Mouse (Mus musculus): ENCODE data around the gene Rundc1. TPM values are rescaled to one million over a fixed set of nuclear protein-coding genes. Genes with fewer than 3 reads are reported as not detected.

The Rundc1 gene
- polyA plus RNA-seq, 1 experiment from 2014 or later, result 4.4 TPM

DNA sequence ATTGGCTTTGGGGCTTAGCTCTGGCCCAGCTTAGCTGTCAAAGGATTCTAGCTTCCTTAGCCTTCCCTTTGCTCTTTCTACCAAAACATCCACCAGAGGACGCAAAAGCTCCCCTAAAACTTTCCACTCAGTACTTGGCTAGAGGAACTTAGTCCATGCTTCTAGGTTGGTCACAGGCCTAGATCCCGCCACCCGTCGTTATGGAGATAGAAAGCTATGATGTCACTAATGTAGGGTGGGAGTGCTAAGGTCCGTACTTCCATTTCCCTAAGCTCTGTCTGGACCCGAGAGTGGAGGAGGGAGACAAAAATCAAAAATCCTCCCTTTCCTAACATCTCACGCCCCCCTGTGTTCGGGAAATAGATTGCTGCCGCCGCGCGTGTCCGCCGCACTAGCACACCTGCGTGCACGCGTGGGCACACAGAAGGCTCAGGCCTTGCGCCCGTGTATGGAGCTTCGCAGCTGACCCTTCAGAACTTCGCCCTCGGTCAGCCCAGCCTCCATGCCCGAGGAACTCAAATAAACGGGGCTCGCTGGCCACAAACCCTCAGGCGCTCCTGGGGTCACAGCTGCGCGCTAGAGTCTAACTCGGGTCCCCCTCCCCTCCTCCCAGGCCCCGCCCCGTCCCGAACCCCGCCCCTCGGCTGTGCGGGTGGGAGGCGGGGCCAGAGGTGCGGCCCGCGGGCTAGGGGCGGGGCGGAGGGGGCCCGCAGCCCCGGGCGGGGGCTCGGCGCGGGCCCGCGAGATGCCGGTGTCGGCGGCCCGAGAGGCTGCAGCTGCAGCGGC lies 42.8 kb downstream of the Rundc1 start:
- Histone ChIP-seq H3K4me1 (ENCODE audit: insufficient read depth) (peaks cover 29% of the 10 kb centered on the region), H3K27ac (ENCODE audit: low read depth) (peak overlapping the region; percentile 44; the same call in 1 of the 2 replicates), H3K4me2 (ENCODE audit: low read depth, low read length) (peak overlapping the region; percentile 94), H3K9ac (replicated peaks) (peak overlapping the region; percentile 64), H3K27me3 (ENCODE audit: insufficient read depth, low read length) (peaks cover 13% of the 10 kb centered on the region; the same call in 1 of the 2 replicates), H3K4me3 (ENCODE audit: low read depth, low read length) (peak overlapping the region; percentile 64), H3K36me3 (replicated peaks; ENCODE audit: insufficient read depth, low read length) (no peaks in the 10 kb centered on the region), H3K9me3 (ENCODE audit: low read length) (no peaks in the 10 kb centered on the region)
- 2% methylated on average over 51 of the region's 54 CpGs for WGBS (ENCODE audit: insufficient replicate concordance)
- peak; percentile 78 for DNase-seq
- TF ChIP-seq EP300 (IDR thresholded peaks at IDR 0.05; ENCODE audit: low read depth) (no peak), CTCF (IDR thresholded peaks at IDR 0.05; ENCODE audit: low read depth) (peak; percentile 73)
- ATAC-seq, result peak; percentile 77

DNA sequence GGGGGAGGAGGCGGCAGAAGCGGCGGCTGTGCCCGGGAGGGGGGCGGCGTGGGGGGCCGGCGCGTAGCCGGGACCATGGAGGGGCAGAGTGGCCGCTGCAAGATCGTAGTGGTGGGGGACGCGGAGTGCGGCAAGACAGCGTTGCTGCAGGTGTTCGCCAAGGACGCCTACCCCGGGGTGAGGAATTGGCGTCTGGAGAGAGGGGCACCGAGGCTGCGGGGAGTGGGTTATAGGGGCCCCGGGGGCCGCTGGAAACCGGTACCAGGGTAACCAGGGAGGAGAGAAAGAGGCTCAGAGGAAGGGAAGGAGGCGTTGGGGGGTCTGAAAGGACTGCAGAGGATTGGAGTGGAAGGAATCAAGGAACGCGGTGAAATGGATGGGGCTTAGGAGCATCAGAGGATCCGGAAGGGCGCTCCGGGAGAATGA lies 43.4 kb downstream of the Rundc1 start:
- Histone ChIP-seq H3K4me1 (ENCODE audit: insufficient read depth) (peaks cover 24% of the 10 kb centered on the region), H3K4me2 (ENCODE audit: low read depth, low read length) (peak overlapping the region; percentile 94), H3K27me3 (ENCODE audit: insufficient read depth, low read length) (peaks cover 13% of the 10 kb centered on the region; the same call in 1 of the 2 replicates), H3K36me3 (replicated peaks; ENCODE audit: insufficient read depth, low read length) (no peaks in the 10 kb centered on the region), H3K27ac (ENCODE audit: low read depth) (no peak overlapping the region), H3K9me3 (ENCODE audit: low read length) (no peaks in the 10 kb centered on the region), H3K4me3 (ENCODE audit: low read depth, low read length) (peak overlapping the region; percentile 64), H3K9ac (replicated peaks) (peak overlapping the region; percentile 64)
- DNase-seq (no peak), ATAC-seq (no peak)
- no peak for TF ChIP-seq EP300 (IDR thresholded peaks at IDR 0.05; ENCODE audit: low read depth)
- TF ChIP-seq CTCF (IDR thresholded peaks at IDR 0.05; ENCODE audit: low read depth), result no peak
- 1% methylated on average over 29 of the region's 31 CpGs for WGBS (ENCODE audit: insufficient replicate concordance)

DNA sequence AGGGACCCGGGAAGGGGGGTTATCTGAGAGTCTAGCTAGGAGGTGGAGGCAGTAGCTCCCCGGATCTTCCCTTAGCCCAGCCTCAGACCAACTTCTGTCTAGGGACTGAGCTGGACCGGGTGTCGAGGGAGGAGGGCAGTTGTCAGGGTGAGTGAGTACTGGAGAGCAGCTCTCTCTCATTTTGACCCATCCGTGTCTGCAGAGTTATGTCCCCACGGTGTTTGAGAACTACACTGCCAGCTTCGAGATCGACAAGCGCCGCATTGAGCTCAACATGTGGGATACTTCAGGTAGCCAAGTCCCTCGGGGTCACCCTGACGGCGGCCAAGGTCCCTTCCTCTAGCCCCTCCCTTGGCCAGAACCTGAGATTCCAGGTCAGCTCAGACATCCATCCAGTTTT lies 43.8 kb downstream of the Rundc1 start:
- H3K9ac ChIP-seq (replicated peaks), result peak overlapping the region; percentile 64
- H3K27me3 ChIP-seq (ENCODE audit: insufficient read depth, low read length), result peaks cover 13% of the 10 kb centered on the region; the same call in 1 of the 2 replicates
- TF ChIP-seq EP300 (IDR thresholded peaks at IDR 0.05; ENCODE audit: low read depth) (no peak), CTCF (IDR thresholded peaks at IDR 0.05; ENCODE audit: low read depth) (no peak)
- peak overlapping the region; percentile 94 for H3K4me2 ChIP-seq (ENCODE audit: low read depth, low read length)
- no peak overlapping the region for H3K27ac ChIP-seq (ENCODE audit: low read depth)
- DNase-seq (no peak), ATAC-seq (no peak)
- WGBS (ENCODE audit: insufficient replicate concordance), result 11% methylated on average over 13 of the region's 13 CpGs
- no peaks in the 10 kb centered on the region for H3K36me3 ChIP-seq (replicated peaks; ENCODE audit: insufficient read depth, low read length)
- H3K4me3 ChIP-seq (ENCODE audit: low read depth, low read length), result peak overlapping the region; percentile 64
- H3K4me1 ChIP-seq (ENCODE audit: insufficient read depth), result peaks cover 21% of the 10 kb centered on the region
- H3K9me3 ChIP-seq (ENCODE audit: low read length), result no peaks in the 10 kb centered on the region

DNA sequence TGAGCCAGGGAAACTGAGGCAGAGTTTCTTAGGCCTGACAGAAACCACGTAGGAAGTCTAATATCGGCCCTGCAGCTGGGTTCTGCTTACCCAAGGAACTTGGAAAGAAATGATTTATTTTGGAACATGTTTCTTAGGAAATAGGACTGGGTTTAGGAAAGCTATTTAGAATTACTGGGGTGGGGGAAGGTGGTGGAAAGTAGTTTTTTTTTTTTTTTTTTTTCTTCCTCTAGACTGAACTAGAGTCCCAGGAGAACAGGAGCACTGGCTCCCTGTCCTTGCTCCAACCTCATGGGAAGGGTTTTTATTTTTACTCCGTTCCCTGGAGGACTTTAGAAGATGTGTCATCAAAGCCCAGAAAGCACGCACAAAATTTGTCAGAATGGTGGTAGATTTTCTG lies 44.3 kb downstream of the Rundc1 start:
- 66% methylated on average over 4 of the region's 4 CpGs for WGBS (ENCODE audit: insufficient replicate concordance)

DNA sequence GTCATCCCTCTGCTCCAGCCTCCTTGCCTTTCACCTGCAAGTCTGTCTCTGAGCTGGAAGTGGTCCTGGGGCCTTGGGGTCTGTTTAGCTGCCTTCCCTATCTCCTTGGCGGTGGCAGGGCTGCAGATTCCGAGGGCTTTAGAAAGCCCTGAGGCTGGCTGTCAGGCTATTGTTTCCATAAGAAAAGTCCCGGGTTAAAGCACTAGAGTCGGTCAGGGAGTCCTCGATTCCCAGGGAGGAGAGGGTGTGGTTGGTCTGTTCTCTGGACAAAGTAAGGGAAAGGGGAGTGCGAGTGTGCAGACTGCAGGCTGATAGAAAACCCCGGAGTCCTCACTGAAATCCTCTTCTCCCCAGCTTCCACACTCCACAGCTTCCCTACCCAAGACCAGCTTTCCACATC lies 45.3 kb downstream of the Rundc1 start:
- Histone ChIP-seq H3K9ac (replicated peaks) (no peak overlapping the region), H3K27ac (ENCODE audit: low read depth) (no peak overlapping the region), H3K27me3 (ENCODE audit: insufficient read depth, low read length) (peaks cover 9% of the 10 kb centered on the region; the same call in 1 of the 2 replicates), H3K36me3 (replicated peaks; ENCODE audit: insufficient read depth, low read length) (no peaks in the 10 kb centered on the region), H3K4me3 (ENCODE audit: low read depth, low read length) (no peak overlapping the region), H3K9me3 (ENCODE audit: low read length) (no peaks in the 10 kb centered on the region), H3K4me2 (ENCODE audit: low read depth, low read length) (no peak overlapping the region), H3K4me1 (ENCODE audit: insufficient read depth) (peaks cover 13% of the 10 kb centered on the region)
- DNase-seq, result no peak
- ATAC-seq, result no peak
- no peak for TF ChIP-seq CTCF (IDR thresholded peaks at IDR 0.05; ENCODE audit: low read depth)
- TF ChIP-seq EP300 (IDR thresholded peaks at IDR 0.05; ENCODE audit: low read depth), result no peak
- WGBS (ENCODE audit: insufficient replicate concordance), result 73% methylated on average over 7 of the region's 7 CpGs

More for the DNA sequence above, 44.3 kb downstream of the Rundc1 start:
- Histone ChIP-seq H3K27ac (ENCODE audit: low read depth) (no peak overlapping the region), H3K27me3 (ENCODE audit: insufficient read depth, low read length) (peaks cover 13% of the 10 kb centered on the region; the same call in 1 of the 2 replicates), H3K9me3 (ENCODE audit: low read length) (no peaks in the 10 kb centered on the region), H3K4me3 (ENCODE audit: low read depth, low read length) (no peak overlapping the region), H3K9ac (replicated peaks) (no peak overlapping the region), H3K4me1 (ENCODE audit: insufficient read depth) (peaks cover 21% of the 10 kb centered on the region), H3K36me3 (replicated peaks; ENCODE audit: insufficient read depth, low read length) (no peaks in the 10 kb centered on the region), H3K4me2 (ENCODE audit: low read depth, low read length) (peak overlapping the region; percentile 94; the same call in 1 of the 2 replicates)
- DNase-seq, result no peak
- no peak for ATAC-seq
- TF ChIP-seq EP300 (IDR thresholded peaks at IDR 0.05; ENCODE audit: low read depth) (no peak), CTCF (IDR thresholded peaks at IDR 0.05; ENCODE audit: low read depth) (no peak)

DNA sequence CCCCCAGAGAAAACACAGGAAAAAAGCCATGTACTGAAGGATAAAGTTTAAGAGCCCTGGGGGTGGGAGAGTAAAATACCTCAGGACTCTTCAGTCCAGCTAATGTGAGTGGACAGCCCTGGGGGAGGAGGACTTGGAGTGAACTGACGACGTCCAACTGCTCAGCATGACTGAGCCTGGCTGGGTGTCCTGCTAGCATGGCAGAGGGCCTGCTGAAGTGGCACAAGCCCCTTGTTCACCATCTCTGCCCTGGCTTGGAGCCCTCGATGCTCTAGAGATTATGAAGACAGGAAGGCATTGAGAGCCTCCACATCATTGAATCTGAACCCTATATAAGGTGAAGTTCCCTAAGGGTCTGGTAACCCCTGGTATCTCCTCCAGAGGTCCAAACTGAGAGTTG lies 47.0 kb downstream of the Rundc1 start:
- ATAC-seq (no peak), DNase-seq (no peak)
- TF ChIP-seq CTCF (IDR thresholded peaks at IDR 0.05; ENCODE audit: low read depth), result no peak
- TF ChIP-seq EP300 (IDR thresholded peaks at IDR 0.05; ENCODE audit: low read depth), result no peak
- Histone ChIP-seq H3K9me3 (ENCODE audit: low read length) (no peaks in the 10 kb centered on the region), H3K27ac (ENCODE audit: low read depth) (no peak overlapping the region), H3K4me1 (ENCODE audit: insufficient read depth) (no peaks in the 10 kb centered on the region; the same call in 1 of the 2 replicates), H3K36me3 (replicated peaks; ENCODE audit: insufficient read depth, low read length) (no peaks in the 10 kb centered on the region), H3K4me3 (ENCODE audit: low read depth, low read length) (no peak overlapping the region), H3K4me2 (ENCODE audit: low read depth, low read length) (no peak overlapping the region), H3K9ac (replicated peaks) (no peak overlapping the region), H3K27me3 (ENCODE audit: insufficient read depth, low read length) (peaks cover 9% of the 10 kb centered on the region; the same call in 1 of the 2 replicates)
- 65% methylated on average over 3 of the region's 3 CpGs for WGBS (ENCODE audit: insufficient replicate concordance)
